Comparison of ENCODE assay signal across 23 mouse cellular contexts in genomic region chr11:6766725-6767124, GRCm38 (mm10).
A peak's percentile ranks its signal among the peaks of the same experiment; 100 is the strongest.
DNase-seq lines count a peak whose midpoint lies in the region; ATAC-seq and TF ChIP-seq lines count a peak whose summit lies in the region.
"Had no signal": no experiment of that assay in that cellular context is flagged by ENCODE, and none has a peak within 500 bp of the region (broad histone marks: within the 10 kb centered on the region; RNA-seq: fewer than 3 reads in every experiment).

No protein-coding gene starts in this region.

- DNase-seq in heart, adult 11 months, result peak; percentile 72
- DNase-seq in heart, adult 18-20 months, result no peak
- no peak for DNase-seq in midbrain, postnatal 0 days (ENCODE audit: low spot score)
- DNase-seq in midbrain, embryonic 14.5 days, result no peak
- no peak for DNase-seq in embryo, embryonic 10 days (ENCODE audit: low spot score)
- no peak for DNase-seq in kidney, adult 11 months
- DNase-seq: adrenal gland, postnatal 25 days; cerebellum, adult 9-10 months; heart, postnatal 10 days; kidney, postnatal 4 days; lung, adult 18-20 months; lung, postnatal 10 days had no signal

- no peaks in the 10 kb centered on the region for H3K36me3 ChIP-seq in midbrain, postnatal 0 days (ENCODE audit: insufficient read depth, low read length)
- no peaks in the 10 kb centered on the region for H3K36me3 ChIP-seq in midbrain, embryonic 14.5 days (ENCODE audit: control insufficient read depth, insufficient read depth, low read length)
- H3K36me3 ChIP-seq: embryonic facial prominence, embryonic 10.5 days; forebrain, embryonic 15.5 days; heart, embryonic 12.5 days; kidney, embryonic 15.5 days; limb, embryonic 13.5 days; liver, embryonic 12.5 days; midbrain, embryonic 12.5 days; neural tube, embryonic 13.5 days had no signal

- 55% methylated on average over 7 of the region's 7 CpGs for WGBS in midbrain, postnatal 0 days
- WGBS in midbrain, embryonic 14.5 days, result 49% methylated on average over 7 of the region's 7 CpGs
- 37% methylated on average over 7 of the region's 7 CpGs for WGBS in olfactory bulb, adult 2 months

- no peak for TF ChIP-seq POLR2A in olfactory bulb, adult 2 months (IDR thresholded peaks at IDR 0.05; ENCODE audit: insufficient read depth, low read depth, low read length)

- H3K27me3 ChIP-seq in midbrain, postnatal 0 days (ENCODE audit: insufficient read depth, low read length), result no peaks in the 10 kb centered on the region
- H3K27me3 ChIP-seq in midbrain, embryonic 14.5 days (ENCODE audit: control insufficient read depth, insufficient read depth, low read length), result peaks cover 5% of the 10 kb centered on the region; the same call in 1 of the 2 replicates
- H3K27me3 ChIP-seq: forebrain, embryonic 15.5 days; kidney, embryonic 15.5 days; limb, embryonic 13.5 days; liver, embryonic 12.5 days; neural tube, embryonic 13.5 days had no signal

- H3K9ac ChIP-seq in midbrain, postnatal 0 days (replicated peaks; ENCODE audit: low read length, poor library complexity, severe bottlenecking), result 0 out of 2 replicates have a peak overlapping the region, but pooled peaks have one; percentile 4
- H3K9ac ChIP-seq in midbrain, embryonic 14.5 days (replicated peaks; ENCODE audit: low read length), result no peak overlapping the region
- H3K9ac ChIP-seq: forebrain, embryonic 15.5 days; heart, embryonic 12.5 days; kidney, embryonic 15.5 days; limb, embryonic 13.5 days; liver, embryonic 12.5 days; midbrain, embryonic 12.5 days; neural tube, embryonic 13.5 days had no signal

- no peaks in the 10 kb centered on the region for H3K9me3 ChIP-seq in midbrain, postnatal 0 days (ENCODE audit: low read length)
- no peaks in the 10 kb centered on the region for H3K9me3 ChIP-seq in midbrain, embryonic 14.5 days (ENCODE audit: control insufficient read depth, low read length)
- H3K9me3 ChIP-seq: embryonic facial prominence, embryonic 10.5 days; forebrain, embryonic 15.5 days; heart, embryonic 12.5 days; kidney, embryonic 15.5 days; limb, embryonic 13.5 days; liver, embryonic 12.5 days; midbrain, embryonic 12.5 days; neural tube, embryonic 13.5 days had no signal

- no peak overlapping the region for H3K27ac ChIP-seq in midbrain, postnatal 0 days (ENCODE audit: low read depth, low read length)
- no peak overlapping the region for H3K27ac ChIP-seq in midbrain, embryonic 14.5 days (replicated peaks; ENCODE audit: low read depth, low read length)
- H3K27ac ChIP-seq in olfactory bulb, adult 2 months (ENCODE audit: insufficient read depth, low read depth, low read length), result peak overlapping the region; percentile 38; the same call in 1 of the 2 replicates
- H3K27ac ChIP-seq: embryonic facial prominence, embryonic 10.5 days; forebrain, embryonic 15.5 days; hindbrain, postnatal 0 days; kidney, embryonic 15.5 days; limb, embryonic 13.5 days; liver, embryonic 12.5 days; midbrain, embryonic 12.5 days; neural tube, embryonic 13.5 days had no signal

- TF ChIP-seq CTCF in midbrain, postnatal 0 days (IDR thresholded peaks at IDR 0.05), result no peak
- no peak for TF ChIP-seq CTCF in olfactory bulb, adult 2 months (IDR thresholded peaks at IDR 0.05; ENCODE audit: insufficient read depth, low read depth, low read length)

- no peak for ATAC-seq in midbrain, postnatal 0 days (ENCODE audit: low FRiP score)
- ATAC-seq in midbrain, embryonic 14.5 days (ENCODE audit: low FRiP score, low TSS enrichment), result no peak
- ATAC-seq: forebrain, embryonic 15.5 days; hindbrain, postnatal 0 days; intestine, embryonic 16.5 days; liver, embryonic 12.5 days had no signal

- H3K4me2 ChIP-seq in midbrain, postnatal 0 days (ENCODE audit: low read depth, low read length, poor library complexity, severe bottlenecking), result no peak overlapping the region
- H3K4me2 ChIP-seq in midbrain, embryonic 14.5 days (ENCODE audit: low read length), result no peak overlapping the region
- H3K4me2 ChIP-seq: forebrain, embryonic 15.5 days; heart, embryonic 12.5 days; kidney, embryonic 15.5 days; limb, embryonic 13.5 days; liver, embryonic 12.5 days; midbrain, embryonic 12.5 days; neural tube, embryonic 13.5 days had no signal

- no peaks in the 10 kb centered on the region for H3K4me1 ChIP-seq in midbrain, postnatal 0 days (ENCODE audit: insufficient read depth, low read length)
- peaks cover 5% of the 10 kb centered on the region; the same call in 1 of the 2 replicates for H3K4me1 ChIP-seq in midbrain, embryonic 14.5 days (ENCODE audit: control insufficient read depth, insufficient read depth, low read length)
- peaks cover 16% of the 10 kb centered on the region for H3K4me1 ChIP-seq in olfactory bulb, adult 2 months (ENCODE audit: control insufficient read depth, insufficient read depth, low read length)
- H3K4me1 ChIP-seq: forebrain, embryonic 15.5 days; kidney, embryonic 15.5 days; liver, embryonic 12.5 days; midbrain, embryonic 12.5 days had no signal

- no peak overlapping the region for H3K4me3 ChIP-seq in midbrain, postnatal 0 days (ENCODE audit: low read depth, low read length)
- no peak overlapping the region for H3K4me3 ChIP-seq in midbrain, embryonic 14.5 days (replicated peaks; ENCODE audit: low read depth, low read length)
- H3K4me3 ChIP-seq in olfactory bulb, adult 2 months (ENCODE audit: insufficient read depth, low read depth, low read length), result no peak overlapping the region
- H3K4me3 ChIP-seq: embryonic facial prominence, embryonic 10.5 days; forebrain, embryonic 15.5 days; heart, embryonic 12.5 days; kidney, embryonic 15.5 days; limb, embryonic 13.5 days; liver, embryonic 12.5 days; midbrain, embryonic 12.5 days; neural tube, embryonic 13.5 days had no signal
